Mouse (Mus musculus) myocyte (in vitro differentiated cells): ENCODE measurements around the gene Ppp2ca.

ENCODE experiments used
- MYOD1 ChIP-seq, 3 experiments: IDR thresholded peaks; one replicate each; pipeline ENCODE4 v1.6.1; 2011; ENCODE audit warnings: control low read depth in 2 of 3, low read depth in 2 of 3, mild to moderate bottlenecking in 2 of 3, moderate library complexity in 1 of 3; ENCODE audit not compliant: insufficient read length in 2 of 3, control insufficient read depth in 1 of 3
- MYOG ChIP-seq, 3 experiments: IDR thresholded peaks; one replicate each; pipeline ENCODE4 v1.6.1; 2011; ENCODE audit warnings: control low read depth in 2 of 3, low read depth in 2 of 3, mild to moderate bottlenecking in 2 of 3; ENCODE audit not compliant: insufficient read length in 2 of 3, control insufficient read depth in 1 of 3, insufficient read depth in 1 of 3
- POLR2A ChIP-seq: IDR thresholded peaks from one replicate; pipeline ENCODE4 v1.6.1; 2011; ENCODE audit warnings: low read depth, mild to moderate bottlenecking, control low read depth, moderate library complexity; ENCODE audit not compliant: insufficient read length
- POLR2AphosphoS2 ChIP-seq: IDR thresholded peaks from one replicate; pipeline ENCODE4 v1.6.1; 2011; ENCODE audit warnings: low read depth, control low read depth; ENCODE audit not compliant: insufficient read length
- REST ChIP-seq: IDR thresholded peaks from one replicate; pipeline ENCODE4 v1.6.1; 2011; ENCODE audit warnings: mild to moderate bottlenecking, control low read depth, moderate library complexity; ENCODE audit not compliant: insufficient read depth, insufficient read length
- TCF12 ChIP-seq: IDR thresholded peaks from one replicate; pipeline ENCODE4 v1.6.1; 2011; ENCODE audit warnings: mild to moderate bottlenecking, control low read depth; ENCODE audit not compliant: poor library complexity, insufficient read depth, severe bottlenecking
- TCF3 ChIP-seq: IDR thresholded peaks from one replicate; pipeline ENCODE4 v1.6.1; 2011; ENCODE audit warnings: low read depth, control low read depth; ENCODE audit not compliant: insufficient read length
- USF1 ChIP-seq: IDR thresholded peaks from one replicate; pipeline ENCODE4 v1.6.1; 2011; ENCODE audit warnings: low read depth, mild to moderate bottlenecking, control low read depth, moderate library complexity

DNA sequence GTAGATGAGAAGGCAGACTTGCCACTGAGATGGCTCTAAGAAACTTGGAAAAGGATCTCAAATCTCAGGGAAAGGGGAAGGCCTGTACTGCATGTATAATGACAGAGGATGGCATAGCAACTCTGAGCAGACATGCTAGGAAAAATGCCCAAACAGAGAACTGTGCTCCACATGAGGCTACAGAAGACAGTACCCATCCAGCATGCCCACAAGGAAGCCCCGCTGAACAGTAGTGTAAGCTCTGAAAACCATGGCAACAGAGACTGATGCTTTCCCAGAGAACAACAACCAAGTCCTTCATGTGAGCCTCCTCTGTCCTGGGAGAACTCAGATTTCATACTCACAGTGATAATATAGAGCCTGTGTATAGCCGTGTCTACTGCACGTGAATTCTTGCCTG lies 43.8 kb upstream of the Ppp2ca start:
- no peak for TF ChIP-seq USF1
- no peak for TF ChIP-seq POLR2A
- no peak for TF ChIP-seq MYOG (IDR thresholded peaks at IDR 0.05; ENCODE audit: control insufficient read depth in 1 of 3, insufficient read depth in 1 of 3, insufficient read length in 2 of 3, low read depth in 2 of 3)
- TF ChIP-seq POLR2AphosphoS2, result no peak
- TF ChIP-seq TCF3, result no peak
- TF ChIP-seq REST, result no peak
- no peak for TF ChIP-seq MYOD1 (IDR thresholded peaks at IDR 0.05; ENCODE audit: control insufficient read depth in 1 of 3, insufficient read length in 2 of 3, low read depth in 2 of 3)
- no peak for TF ChIP-seq TCF12
